Mouse (Mus musculus) liver, adult 2 months (tissue): Measurements from ENCODE around the gene Irgq.
A peak's percentile ranks its signal among the peaks of the same experiment; 100 is the strongest.

ENCODE experiments used
- CTCF ChIP-seq: fragments of 200-500 bp; IDR thresholded peaks from 2 replicates; pipeline ENCODE4 v1.5.1; 2011; ENCODE audit warnings: low read depth, low read length, control low read depth
- POLR2A ChIP-seq: fragments of 200-500 bp; IDR thresholded peaks from 2 replicates; pipeline ENCODE4 v1.6.1; 2011; ENCODE audit warnings: low read length, control low read depth; ENCODE audit not compliant: insufficient read depth; ENCODE audit errors: extremely low read depth

GRCm38 (mm10) chr7:24530062-24530931 lies at the start of gene Irgq:
- TF ChIP-seq CTCF (no peak), POLR2A (0 out of 2 replicates have a peak, but pooled peaks have one; percentile 23)
